Mouse (Mus musculus) intestine, embryonic 16.5 days (tissue): ENCODE measurements around the gene Fabp6. TPM values are rescaled to one million over a fixed set of nuclear protein-coding genes. Genes with fewer than 3 reads are reported as not detected.

Experiments used
- ATAC-seq: fragments of 200-750 bp; cut with Nextera tagmentation; 2 replicates; pipeline ENCODE4 v1.8.0; 2017; ENCODE audit warnings: moderate TSS enrichment, moderate library complexity
- H3K27ac ChIP-seq: fragments of 300-500 bp; sonication (generic); 2 replicates; pipeline ENCODE4 v1.5.1; 2014; ENCODE audit warnings: mild to moderate bottlenecking, low read length
- H3K27me3 ChIP-seq: fragments of 300-500 bp; sonication (generic); replicated peaks from 2 replicates; pipeline ENCODE4 v1.6.1; 2014; ENCODE audit warnings: low read length, control low read depth, mixed read lengths; ENCODE audit not compliant: control insufficient read depth, insufficient read depth
- H3K36me3 ChIP-seq: fragments of 300-500 bp; sonication (generic); 2 replicates; pipeline ENCODE4 v1.6.1; 2014; ENCODE audit warnings: low read length, control low read depth; ENCODE audit not compliant: control insufficient read depth, insufficient read depth
- H3K4me1 ChIP-seq: fragments of 300-500 bp; sonication (generic); 2 replicates; pipeline ENCODE4 v1.6.1; 2014; ENCODE audit warnings: low read length, control low read depth, mixed read lengths; ENCODE audit not compliant: control insufficient read depth, insufficient read depth
- H3K4me2 ChIP-seq: fragments of 300-500 bp; sonication (generic); 2 replicates; pipeline ENCODE4 v1.6.1; 2014; ENCODE audit warnings: low read depth, low read length, control low read depth
- H3K4me3 ChIP-seq: fragments of 300-500 bp; sonication (generic); 2 replicates; pipeline ENCODE4 v1.5.1; 2014; ENCODE audit warnings: mild to moderate bottlenecking, low read length
- H3K9ac ChIP-seq: fragments of 300-500 bp; sonication (generic); 2 replicates; pipeline ENCODE4 v1.6.1; 2014; ENCODE audit warnings: low read depth, low read length
- H3K9me3 ChIP-seq: fragments of 300-500 bp; sonication (generic); 2 replicates; pipeline ENCODE4 v1.6.1; 2016; ENCODE audit warnings: low read length, control low read depth; ENCODE audit not compliant: control insufficient read depth
- WGBS: fragments of 180-500 bp; shearing (Covaris S2); extraction: QIAGEN DNeasy Blood & Tissue Kit; methylation state at CpG from one replicate; pipeline ENCODE4 v1.1.7; 2014; 5-methylcytosine and 5-hydroxymethylcytosine counted together
- polyA plus RNA-seq: library from polyadenylated mRNA; unstranded; fragments of >200 nt; fragmentation: Nextera tagmentation; extraction: Ambion mirVana; gene quantifications from 2 replicates; pipeline ENCODE4 v1.2.1, GENCODE M21; 2015

The Fabp6 gene
- 2.4 and 5.2 TPM in 2 replicates for polyA plus RNA-seq

DNA sequence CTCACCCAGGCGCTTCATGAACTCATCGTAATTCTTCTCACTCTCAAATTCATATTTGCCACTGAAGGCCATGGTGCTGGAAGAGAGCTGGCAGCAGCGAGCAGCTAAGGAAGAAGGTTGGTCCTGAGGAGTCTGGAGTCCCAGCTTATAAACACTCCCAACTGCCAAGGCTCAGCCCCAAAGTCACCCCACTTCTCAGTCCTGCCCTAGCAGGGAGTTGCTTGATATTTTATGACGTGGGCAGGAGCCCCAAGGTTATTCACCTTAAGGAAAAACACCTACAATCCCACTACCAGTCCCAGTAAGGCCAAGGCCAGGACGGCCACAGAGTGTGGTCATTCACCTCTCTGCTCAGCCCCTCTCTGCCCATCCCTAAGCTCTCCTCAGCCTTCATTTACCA lies at the start of gene Fabp6:
Gene Fabp6 (minus strand): TSS at position 101 of the 400 bp plus-strand sequence.
- H3K4me1 ChIP-seq = no peaks in the 10 kb centered on the region
- no peaks in the 10 kb centered on the region for H3K9me3 ChIP-seq
- ATAC-seq = no peak

DNA sequence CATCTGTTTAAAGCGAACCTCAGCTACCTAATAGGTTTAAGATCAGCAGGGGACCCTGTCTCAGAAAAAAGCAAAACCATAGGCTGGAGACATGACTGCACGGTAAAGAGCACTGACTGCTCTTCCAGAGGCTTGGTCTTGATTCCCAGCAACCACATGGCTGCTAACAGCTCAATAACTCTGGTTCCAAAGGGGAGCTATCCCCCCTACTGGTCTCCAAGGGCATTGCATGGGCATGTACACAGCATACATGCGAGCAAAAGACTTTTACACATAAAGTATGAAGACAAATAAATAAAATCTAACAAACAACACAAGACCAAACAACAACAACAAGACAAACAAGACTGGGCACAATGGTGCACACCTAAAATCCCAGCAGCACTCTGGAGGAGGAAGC lies 43.9 kb upstream of the Fabp6 start:
- WGBS = 97% methylated on average over 3 of the region's 3 CpGs
- ATAC-seq = no peak

More for the DNA sequence above, at the start of gene Fabp6:
- Histone ChIP-seq H3K4me2 (no peak within 1 kb of the TSS), H3K27ac (no peak within 1 kb of the TSS), H3K36me3 (no peaks in the 10 kb centered on the region), H3K4me3 (no peak within 1 kb of the TSS), H3K9ac (no peak within 1 kb of the TSS), H3K27me3 (no peaks in the 10 kb centered on the region)
- 83% methylated on average over 5 of the region's 5 CpGs for WGBS

DNA sequence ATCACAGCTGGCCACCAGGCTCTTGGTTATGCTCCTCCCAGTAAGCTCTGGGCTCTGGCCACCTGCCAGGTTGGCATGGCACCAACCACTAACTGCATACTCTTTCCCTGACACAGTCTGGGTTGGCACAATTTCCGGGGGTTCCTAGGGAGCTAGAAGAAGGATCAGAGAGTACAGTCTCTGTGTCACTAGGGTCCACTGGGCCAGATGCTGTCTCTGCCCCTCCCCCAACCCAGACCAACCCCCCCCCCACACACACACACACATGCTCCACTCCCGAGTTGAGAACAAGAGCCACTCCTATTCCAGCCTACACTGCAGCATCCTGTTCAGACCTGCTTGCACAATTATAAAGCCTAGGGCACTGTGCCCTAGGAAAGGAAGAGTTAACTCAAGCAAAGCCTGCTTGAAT lies 41.8 kb upstream of the Fabp6 start:
- Histone ChIP-seq H3K27me3 (no peaks in the 10 kb centered on the region), H3K9ac (no peak overlapping the region), H3K4me1 (peaks cover 7% of the 10 kb centered on the region), H3K9me3 (no peaks in the 10 kb centered on the region), H3K36me3 (no peaks in the 10 kb centered on the region), H3K4me3 (no peak overlapping the region), H3K27ac (no peak overlapping the region), H3K4me2 (no peak overlapping the region)
- ATAC-seq = peak; percentile 75
- WGBS = 36% methylated on average over 2 of the region's 2 CpGs

More for the DNA sequence above, 43.9 kb upstream of the Fabp6 start:
- H3K4me1 ChIP-seq = peaks cover 7% of the 10 kb centered on the region
- no peak overlapping the region for H3K4me3 ChIP-seq
- H3K36me3 ChIP-seq = no peaks in the 10 kb centered on the region
- H3K27me3 ChIP-seq = no peaks in the 10 kb centered on the region
- H3K27ac ChIP-seq = no peak overlapping the region
- no peak overlapping the region for H3K9ac ChIP-seq
- no peak overlapping the region for H3K4me2 ChIP-seq
- no peaks in the 10 kb centered on the region for H3K9me3 ChIP-seq

DNA sequence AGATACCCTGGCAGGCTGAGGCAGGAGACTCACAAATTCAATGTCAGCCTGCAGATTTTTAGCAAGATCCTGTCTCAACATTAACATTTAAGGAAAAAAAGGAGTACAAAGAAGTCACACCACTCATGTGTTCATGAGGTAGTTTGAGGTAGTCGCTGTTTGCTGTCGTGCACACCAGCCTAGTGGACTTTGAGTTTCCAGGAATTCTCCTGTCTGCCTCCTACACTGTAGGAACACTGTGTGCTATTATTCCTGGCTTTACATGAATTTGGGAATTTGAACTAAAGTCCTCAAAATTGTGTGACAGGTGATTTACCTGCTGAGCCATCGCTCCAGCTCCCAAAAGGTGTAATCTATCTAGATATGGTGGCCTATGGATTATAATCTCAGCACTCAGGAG lies 37.1 kb upstream of the Fabp6 start:
- Histone ChIP-seq H3K4me2 (no peak overlapping the region), H3K4me1 (peaks cover 12% of the 10 kb centered on the region), H3K9me3 (no peaks in the 10 kb centered on the region), H3K4me3 (no peak overlapping the region), H3K36me3 (no peaks in the 10 kb centered on the region), H3K9ac (no peak overlapping the region), H3K27me3 (no peaks in the 10 kb centered on the region), H3K27ac (no peak overlapping the region)
- 92% methylated on average over 3 of the region's 3 CpGs for WGBS
- ATAC-seq = no peak

DNA sequence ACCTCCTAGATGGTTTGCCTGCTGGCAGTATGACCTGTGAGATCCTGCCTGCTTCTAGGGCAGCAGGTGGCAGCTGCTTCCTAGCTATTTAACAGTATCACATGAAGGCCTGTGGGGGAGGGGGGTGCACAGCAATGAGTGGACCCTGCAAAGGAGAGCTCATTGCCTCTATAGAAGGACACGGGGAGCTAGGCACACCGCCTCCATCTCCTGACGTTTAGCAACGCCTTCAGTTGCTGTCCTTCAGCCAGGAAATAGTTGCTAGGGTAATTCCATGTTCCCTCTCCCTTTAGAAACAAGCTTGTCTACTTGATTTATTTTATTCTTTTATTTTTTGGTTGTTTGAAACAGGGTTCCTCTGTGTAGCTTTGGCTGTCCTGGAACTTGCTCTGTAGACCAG lies 35.4 kb upstream of the Fabp6 start:
- 55% methylated on average over 4 of the region's 4 CpGs for WGBS
- H3K27me3 ChIP-seq = no peaks in the 10 kb centered on the region
- no peak overlapping the region for H3K27ac ChIP-seq
- no peak for ATAC-seq
- H3K36me3 ChIP-seq = no peaks in the 10 kb centered on the region
- H3K4me1 ChIP-seq = peaks cover 18% of the 10 kb centered on the region
- no peak overlapping the region for H3K4me3 ChIP-seq
- H3K9ac ChIP-seq = no peak overlapping the region
- H3K4me2 ChIP-seq = no peak overlapping the region
- H3K9me3 ChIP-seq = no peaks in the 10 kb centered on the region

DNA sequence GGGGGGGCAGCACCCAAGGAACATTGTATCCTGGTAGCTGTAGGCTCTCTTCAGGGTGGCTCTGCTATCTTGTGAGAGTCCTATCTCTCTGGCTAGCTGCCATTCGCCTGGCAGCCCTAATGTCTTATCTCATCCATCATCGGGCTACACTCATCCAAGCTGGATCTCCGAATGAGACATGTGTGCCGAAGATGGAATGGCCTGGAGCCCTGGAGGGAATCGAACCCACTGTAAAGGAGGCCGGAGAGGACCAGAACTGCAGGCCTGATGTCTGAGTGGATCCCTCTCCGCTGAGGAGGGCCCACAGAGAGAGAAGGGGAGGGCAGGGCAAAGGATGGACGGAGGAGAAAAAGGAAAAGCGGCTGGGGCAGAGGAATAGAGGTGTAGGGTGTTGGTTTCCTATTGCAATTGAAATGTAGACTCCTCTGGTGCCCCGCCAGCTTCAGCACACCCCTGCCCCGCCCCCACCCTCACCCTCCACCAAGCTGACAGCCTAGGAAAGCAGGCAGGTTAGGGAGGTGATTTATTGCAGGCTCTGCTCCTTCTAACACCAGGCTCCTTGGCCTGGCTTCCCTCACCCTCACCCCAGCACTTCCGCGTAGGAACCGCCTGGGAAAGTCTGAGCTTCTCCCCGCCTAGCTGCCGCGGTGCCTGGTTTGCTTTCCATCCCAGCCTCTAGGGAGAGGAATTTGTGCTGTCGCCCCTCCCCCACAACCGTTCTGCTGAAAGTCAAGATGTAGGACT lies 32.5 kb upstream of the Fabp6 start:
- H3K4me3 ChIP-seq = no peak overlapping the region
- no peaks in the 10 kb centered on the region for H3K36me3 ChIP-seq
- H3K4me1 ChIP-seq = peaks cover 18% of the 10 kb centered on the region
- WGBS = 15% methylated on average over 19 of the region's 19 CpGs
- H3K9ac ChIP-seq = peak overlapping the region; percentile 50; the same call in 1 of the 2 replicates
- peak overlapping the region; percentile 43 for H3K27ac ChIP-seq
- H3K27me3 ChIP-seq = no peaks in the 10 kb centered on the region
- H3K4me2 ChIP-seq = 0 out of 2 replicates have a peak overlapping the region, but pooled peaks have one; percentile 11
- H3K9me3 ChIP-seq = no peaks in the 10 kb centered on the region
- peak; percentile 93 for ATAC-seq

DNA sequence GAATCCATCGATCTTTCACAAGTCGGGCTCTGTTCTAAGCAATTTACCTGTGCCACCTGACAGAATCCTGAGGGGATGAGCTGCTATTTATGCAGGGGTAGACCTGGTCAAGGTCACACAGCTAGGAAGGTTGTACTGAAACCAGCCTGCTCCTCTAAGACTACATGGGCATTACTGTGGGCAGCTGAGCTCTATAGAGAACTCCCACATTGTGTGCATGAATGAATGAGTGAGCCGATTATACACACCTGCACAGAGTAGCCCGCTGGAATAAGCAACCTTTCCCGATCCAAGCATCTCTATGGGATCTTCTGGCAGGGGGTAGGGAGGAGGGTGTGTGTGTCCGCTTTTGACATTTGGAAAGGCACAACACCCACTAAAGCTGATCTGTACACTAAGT lies 31.8 kb upstream of the Fabp6 start:
- WGBS = 57% methylated on average over 6 of the region's 6 CpGs
- 0 out of 2 replicates have a peak, but pooled peaks have one; percentile 8 for ATAC-seq

DNA sequence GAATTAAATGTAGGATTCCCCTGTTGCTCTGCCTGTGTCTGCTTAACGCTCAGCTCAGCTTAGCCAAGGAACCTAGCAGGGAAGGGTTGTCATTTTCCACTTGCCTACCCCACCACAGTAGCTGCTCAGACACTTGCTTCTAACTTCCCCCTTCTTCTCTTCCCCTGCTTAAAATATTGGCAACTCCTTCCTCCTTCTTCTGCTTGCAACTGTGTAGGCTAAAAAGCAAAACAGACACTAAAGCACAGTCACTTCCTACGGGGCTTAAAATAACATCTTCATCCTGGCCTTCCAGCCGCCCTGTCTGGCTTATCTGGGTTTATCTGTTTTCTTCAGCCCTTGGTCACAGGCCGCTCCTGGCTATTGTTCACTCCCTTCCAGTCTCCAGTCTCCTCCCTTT lies 31.2 kb upstream of the Fabp6 start:
- Histone ChIP-seq H3K4me2 (no peak overlapping the region), H3K36me3 (no peaks in the 10 kb centered on the region), H3K9me3 (no peaks in the 10 kb centered on the region), H3K27ac (0 out of 2 replicates have a peak overlapping the region, but pooled peaks have one; percentile 12), H3K4me3 (no peak overlapping the region), H3K9ac (no peak overlapping the region), H3K27me3 (no peaks in the 10 kb centered on the region), H3K4me1 (peaks cover 18% of the 10 kb centered on the region)
- ATAC-seq = no peak
- 34% methylated on average over 4 of the region's 4 CpGs for WGBS

More for the DNA sequence above, 31.8 kb upstream of the Fabp6 start:
- H3K4me3 ChIP-seq = no peak overlapping the region
- peaks cover 18% of the 10 kb centered on the region for H3K4me1 ChIP-seq
- H3K4me2 ChIP-seq = no peak overlapping the region
- 0 out of 2 replicates have a peak overlapping the region, but pooled peaks have one; percentile 12 for H3K27ac ChIP-seq
- no peaks in the 10 kb centered on the region for H3K9me3 ChIP-seq
- H3K9ac ChIP-seq = no peak overlapping the region
- H3K27me3 ChIP-seq = no peaks in the 10 kb centered on the region
- no peaks in the 10 kb centered on the region for H3K36me3 ChIP-seq

DNA sequence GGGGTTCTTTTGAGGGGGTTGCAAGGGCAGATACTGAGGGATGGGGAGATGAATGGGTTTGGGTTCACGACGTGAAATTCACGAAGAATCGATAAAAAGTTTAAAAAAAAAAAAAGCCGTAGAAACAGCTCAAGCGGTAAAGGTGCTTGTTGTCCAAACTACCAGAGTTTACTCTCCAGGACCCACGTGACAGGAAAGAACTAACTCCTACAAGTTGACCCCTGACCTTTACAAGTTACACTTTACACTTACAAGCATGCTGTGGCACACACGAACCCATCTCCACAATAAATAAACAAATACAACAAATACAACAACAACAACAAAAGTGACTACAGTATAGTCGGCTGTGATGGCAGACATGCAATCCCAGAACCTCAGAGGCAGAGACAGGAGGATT lies 30.3 kb upstream of the Fabp6 start:
- WGBS = 83% methylated on average over 9 of the region's 9 CpGs

More for the DNA sequence above, 30.3 kb upstream of the Fabp6 start:
- no peak overlapping the region for H3K4me2 ChIP-seq
- H3K4me1 ChIP-seq = peaks cover 27% of the 10 kb centered on the region
- no peaks in the 10 kb centered on the region for H3K27me3 ChIP-seq
- H3K36me3 ChIP-seq = no peaks in the 10 kb centered on the region
- no peak overlapping the region for H3K27ac ChIP-seq
- no peak for ATAC-seq
- no peaks in the 10 kb centered on the region for H3K9me3 ChIP-seq
- H3K4me3 ChIP-seq = no peak overlapping the region
- H3K9ac ChIP-seq = no peak overlapping the region
